Mouse (Mus musculus) CD8-positive naive resting alpha-beta T cell, adult 2 months (primary cell): Measurements from ENCODE around the gene Irs2.

ENCODE experiments used
- DNase-seq, 2 experiments: peaks; one replicate each; pipeline ENCODE4 v3.0.0; 2022; ENCODE audit warnings: low read depth in 2 of 2, low spot score in 2 of 2

Gene Irs2

DNA sequence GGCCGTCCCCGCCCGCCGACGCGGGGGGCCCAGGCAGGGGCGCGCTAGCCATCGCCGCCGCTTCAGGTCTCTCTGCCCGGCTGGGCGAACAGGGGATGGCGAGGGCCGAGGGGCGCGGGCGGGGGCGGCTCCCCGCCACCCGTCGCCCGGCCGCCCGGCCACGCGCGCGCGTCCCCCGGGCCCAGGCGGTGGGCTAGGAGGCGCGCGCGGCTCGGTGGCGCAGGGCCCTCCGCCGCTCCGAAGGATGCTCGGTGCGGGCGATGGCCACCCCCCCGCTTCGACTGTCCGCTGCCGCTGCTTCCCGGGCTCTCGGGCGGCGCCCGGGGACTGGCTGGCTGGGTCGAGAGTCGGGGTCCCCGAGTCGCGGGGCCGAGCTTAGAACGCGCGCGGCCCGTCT is at the start of gene Irs2:
Irs2 (minus strand) TSS at position 80 of the 397 bp plus-strand sequence.
- no peak for DNase-seq

DNA sequence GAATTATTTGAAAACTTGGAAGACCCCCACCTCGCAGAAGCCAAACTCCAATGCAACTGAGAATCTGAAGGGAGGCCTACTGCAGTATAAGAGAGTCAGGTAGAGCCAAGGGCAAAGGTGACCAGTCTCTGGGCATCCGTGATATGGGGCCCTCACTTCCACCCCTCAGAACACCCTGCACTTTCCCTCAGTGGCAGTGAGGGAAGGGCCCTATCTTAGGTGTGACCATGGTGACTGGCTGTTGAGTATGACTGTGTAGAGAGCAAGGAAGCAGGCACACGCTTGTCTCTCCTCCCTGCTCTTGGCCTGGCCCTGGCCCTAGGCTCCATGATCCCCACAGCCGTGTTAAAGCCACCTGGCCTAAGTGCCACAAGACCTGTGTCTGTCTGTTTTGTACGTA is 48.4 kb upstream of the Irs2 start:
- DNase-seq: no peak

DNA sequence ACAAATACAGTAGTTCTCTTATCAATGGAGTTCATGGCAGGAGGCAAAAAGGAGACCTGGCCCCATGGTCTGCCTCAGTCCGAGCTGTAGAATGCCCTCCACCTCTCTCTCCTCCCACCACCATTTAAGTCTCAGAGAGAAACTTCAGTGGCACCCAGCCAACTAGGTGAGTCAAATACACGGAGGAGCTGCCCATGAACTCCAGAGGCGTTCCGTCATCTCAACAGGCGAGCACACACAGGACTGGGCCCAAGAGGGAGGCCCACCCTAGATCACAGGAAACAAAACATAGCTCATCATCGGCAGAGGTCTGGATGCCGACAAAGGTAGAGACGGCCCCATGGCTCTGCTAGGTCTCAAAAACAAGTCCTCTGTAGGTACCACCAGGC is 47.9 kb upstream of the Irs2 start:
- DNase-seq: no peak

DNA sequence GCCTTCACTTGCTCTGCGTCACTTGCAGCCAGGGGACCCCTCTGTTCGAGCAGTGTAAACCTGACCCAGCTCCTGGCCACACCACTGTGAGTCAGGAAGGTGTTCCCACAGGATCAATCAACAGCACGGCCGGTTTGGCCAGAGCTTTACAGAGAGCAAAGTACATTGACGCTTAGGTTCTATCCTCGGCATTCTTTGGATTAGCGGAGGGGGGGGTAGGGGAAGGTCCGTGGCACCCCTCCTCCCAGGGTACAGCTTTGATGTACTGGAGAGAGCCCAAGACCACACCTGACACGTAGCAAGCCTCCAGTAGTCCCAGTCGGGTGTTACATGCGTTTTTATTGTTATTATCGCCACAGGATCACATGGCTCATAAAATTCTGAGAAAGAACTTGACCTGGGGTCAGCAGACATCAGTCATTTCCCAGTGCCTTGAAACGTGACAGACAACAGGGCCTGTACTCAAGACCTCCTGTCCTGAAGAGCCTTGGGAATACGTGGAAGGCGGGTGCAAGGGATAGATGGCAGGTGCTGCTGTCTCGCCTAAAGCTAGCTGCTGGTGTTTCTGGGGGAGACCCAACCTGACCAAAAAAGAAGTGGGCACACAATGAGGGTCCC is 47.4 kb upstream of the Irs2 start:
- DNase-seq: no peak

DNA sequence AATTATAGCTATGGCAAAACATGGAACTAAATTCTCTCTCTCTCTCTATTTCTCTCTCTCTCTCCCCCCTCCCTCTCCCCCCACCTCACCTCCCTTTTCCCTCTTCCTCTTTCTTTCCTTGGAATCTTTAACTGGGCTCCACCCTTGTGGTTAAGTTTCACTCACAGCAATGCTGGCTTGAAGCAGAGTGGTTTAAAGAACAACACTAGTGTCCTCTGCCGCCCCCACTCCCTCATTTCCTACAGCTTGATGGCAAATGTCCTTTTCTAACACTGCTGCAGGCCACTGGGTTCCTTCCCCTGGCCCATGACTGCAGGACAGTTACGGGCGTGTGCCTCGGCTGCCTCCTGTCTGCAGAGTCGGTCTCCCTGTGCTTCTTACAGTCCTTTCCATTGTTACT is 41.6 kb upstream of the Irs2 start:
- no peak for DNase-seq

DNA sequence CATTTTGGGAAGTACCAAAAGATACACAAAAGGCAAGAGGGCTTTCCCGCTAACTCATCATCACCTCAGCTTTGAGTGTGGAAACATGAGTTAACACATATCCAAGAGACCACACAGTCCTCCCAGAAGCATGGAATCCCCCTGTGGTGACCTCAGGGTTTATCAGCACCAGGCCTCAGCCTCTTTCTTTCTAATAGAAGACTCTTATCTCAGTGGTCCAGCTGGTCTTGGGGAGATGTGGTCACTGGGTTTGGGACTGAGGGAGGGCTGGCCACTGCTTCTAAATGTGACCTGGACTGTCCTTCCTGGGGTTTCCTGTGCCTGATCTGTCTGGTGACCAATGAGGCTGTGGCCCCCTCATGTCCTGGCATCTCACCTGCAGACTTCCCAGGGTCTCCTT is 39.6 kb upstream of the Irs2 start:
- no peak for DNase-seq

DNA sequence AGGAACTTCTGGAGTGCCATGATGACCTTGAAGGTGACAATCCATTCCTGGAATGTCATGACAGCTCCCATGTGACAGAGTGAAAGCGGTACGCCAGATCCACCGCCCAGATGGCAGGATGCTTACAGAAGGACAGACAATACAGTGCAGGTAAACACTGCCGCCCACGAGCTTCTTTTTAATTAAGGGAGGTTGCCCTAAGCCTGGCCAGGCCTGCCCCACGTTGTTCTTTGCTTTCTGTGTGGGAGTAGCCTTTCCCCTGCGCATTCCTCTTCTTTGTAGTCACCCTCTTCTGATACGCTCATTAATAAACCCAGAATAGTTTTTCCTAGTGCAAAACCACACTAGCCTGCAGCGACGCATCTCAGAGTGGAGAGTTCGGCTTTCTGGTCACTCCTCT is 36.4 kb upstream of the Irs2 start:
- no peak for DNase-seq

DNA sequence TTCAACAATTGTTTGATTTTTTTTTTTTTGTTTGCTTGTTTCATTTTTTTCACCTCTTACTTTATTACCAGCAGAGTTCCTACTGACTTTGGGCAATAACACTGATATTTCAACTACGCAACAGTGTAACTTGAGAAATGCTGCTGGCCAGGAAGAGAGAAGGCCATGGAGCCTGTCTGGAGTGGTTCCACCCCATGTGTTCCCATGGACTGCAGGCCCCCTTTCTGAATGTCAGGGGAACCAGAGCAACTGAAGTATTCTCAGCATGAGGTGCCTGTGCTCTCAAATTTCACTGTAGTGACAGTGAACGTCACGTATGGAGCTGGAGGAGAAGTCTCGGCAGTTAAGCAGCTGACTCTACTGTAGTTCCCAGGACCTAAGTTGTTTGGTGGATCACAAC is 35.3 kb upstream of the Irs2 start:
- no peak for DNase-seq

DNA sequence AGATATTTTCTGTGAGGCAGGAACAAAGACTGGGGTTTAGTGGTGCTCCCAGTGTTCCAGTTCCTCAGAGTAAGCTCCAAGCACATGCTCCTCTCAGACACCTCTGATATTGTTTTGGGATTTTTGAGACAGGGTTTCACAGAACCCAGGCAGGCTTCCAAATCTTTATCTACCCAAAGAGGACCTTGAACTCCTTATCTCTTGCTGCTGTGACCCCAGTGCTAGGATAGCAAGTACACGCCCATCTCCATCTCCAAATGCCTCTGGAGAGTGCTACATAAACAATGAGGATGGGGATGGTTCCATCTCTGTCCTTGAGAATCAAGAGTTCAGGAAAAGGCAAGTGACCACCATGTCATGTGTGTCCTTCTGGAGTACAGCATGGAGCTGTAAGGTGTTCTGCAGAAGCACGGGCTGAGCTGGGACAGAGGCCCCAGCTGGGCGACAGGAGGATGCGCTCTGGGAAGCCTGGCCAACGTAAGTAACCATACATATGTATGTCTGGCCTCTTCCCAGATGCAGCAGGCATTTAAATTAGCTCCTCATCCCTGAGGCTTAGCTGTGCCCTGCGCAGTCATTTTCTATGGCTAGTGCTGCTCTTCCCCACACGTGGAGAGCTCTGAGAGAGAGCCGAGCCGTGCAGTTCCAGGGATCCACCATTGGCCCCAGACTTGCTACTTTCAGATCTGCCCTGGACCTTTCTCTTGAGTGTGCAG is 34.8 kb upstream of the Irs2 start:
- DNase-seq: no peak

DNA sequence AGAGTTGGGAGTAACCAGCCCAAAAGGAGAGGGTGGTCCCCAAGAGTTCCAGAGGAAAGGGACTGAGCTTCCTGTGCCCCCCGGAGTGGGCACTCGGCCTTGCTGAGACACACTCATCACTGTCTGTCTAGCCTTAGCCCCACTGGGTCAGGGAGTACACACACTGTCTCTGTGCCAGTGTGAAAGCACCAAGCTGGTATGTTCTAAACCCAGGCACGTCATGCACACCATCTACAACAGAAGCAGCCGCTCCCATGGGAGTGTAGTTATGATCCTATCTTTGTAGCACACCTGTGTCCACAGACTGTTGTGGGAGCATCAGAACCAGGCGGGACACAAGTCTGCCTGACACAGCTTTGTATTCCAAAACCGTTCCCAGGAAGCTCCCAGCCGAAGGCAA is 31.8 kb upstream of the Irs2 start:
- DNase-seq: no peak

DNA sequence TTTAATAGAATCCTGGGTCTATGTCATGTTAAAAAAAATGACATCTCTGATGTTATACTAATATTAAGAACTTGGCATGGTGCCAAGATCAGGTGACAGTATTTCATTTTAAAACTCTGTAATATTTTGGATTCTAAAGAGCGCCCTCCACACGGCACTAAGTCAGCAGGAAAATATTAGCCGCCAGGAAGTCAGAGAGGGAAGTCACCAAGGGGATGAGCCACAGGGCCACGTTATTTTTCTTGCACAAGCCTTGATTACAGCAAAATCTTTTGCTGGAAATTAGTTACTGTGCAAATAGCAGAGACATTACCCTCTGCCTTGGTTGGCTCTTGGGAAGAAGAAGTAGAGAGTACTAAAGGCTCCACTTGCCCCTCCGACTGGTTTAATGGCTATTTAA is 30.5 kb upstream of the Irs2 start:
- no peak for DNase-seq

DNA sequence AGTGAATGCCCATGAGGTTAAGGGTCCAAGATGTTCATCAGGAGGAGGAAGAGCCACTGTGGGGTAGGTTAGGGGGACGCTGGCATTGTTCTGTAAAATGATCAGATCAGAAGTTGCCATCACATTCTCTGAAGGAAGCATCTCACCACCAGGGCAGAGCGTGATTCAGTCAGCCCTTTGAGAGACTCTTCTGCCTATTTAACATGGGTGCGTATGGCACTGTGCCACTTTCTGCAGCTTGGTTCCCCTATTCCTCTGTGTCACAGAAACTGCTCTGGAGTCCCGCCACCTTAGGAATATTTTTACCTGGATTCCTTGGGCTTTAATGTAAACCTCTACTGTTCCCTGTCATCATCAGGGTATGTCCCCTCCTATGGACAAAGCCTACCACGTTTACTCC is 30.1 kb upstream of the Irs2 start:
- no peak for DNase-seq

DNA sequence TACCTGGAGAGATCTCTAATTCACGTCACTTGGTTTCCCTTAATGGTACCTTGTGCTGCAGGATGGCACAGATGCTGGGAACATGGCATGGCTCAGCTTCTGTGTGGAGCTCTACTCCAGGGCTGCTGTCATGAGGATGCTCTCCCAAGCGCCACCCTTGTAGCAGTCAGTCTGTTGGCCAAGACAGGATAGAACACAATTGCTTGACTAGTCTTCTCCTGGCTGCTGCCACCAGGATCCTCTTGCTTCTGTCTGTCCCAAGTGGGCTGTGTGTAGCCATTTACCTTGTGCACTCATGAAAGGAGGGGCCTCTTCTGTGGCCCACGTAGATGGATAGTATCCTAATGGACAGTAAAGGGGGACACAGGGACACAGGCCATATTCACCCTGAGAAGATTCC is 28.5 kb upstream of the Irs2 start:
- no peak for DNase-seq

DNA sequence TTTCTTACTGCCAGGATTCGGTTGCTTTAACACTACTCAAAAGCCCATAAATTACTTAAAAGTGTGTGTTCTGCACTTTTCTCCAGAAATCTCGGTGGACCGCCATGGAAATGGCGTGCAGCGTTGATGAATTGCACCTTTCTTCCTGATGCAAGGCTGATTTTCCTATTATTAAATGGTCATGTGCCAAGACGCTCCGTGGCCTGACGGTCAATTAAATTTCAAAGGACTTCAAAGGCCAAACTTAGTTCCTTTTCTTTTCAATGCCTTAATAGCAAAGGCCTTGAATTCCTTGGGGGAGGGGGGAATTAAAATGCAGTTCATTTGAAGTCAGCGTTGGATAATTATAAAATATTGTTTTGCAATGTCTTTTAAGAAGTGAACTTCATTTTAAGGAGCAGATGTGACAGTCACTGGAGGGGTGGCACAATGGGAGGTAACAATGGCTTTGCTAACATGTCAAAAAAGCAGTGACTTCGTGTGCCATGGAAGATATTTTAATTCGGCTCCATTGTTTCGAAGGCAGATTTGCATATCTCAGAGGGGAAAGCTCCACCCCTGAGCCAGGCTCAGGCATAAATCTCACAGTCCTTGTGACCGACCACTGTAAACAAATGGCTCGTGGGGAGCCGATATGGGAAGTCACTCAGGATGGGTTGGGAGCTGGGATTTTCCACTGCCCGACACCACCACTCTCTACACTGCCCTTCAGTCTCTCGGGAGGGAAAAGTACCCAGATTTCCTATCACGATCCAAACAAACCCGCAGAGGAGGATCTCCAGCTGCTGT is 27.6 kb upstream of the Irs2 start:
- DNase-seq: no peak

DNA sequence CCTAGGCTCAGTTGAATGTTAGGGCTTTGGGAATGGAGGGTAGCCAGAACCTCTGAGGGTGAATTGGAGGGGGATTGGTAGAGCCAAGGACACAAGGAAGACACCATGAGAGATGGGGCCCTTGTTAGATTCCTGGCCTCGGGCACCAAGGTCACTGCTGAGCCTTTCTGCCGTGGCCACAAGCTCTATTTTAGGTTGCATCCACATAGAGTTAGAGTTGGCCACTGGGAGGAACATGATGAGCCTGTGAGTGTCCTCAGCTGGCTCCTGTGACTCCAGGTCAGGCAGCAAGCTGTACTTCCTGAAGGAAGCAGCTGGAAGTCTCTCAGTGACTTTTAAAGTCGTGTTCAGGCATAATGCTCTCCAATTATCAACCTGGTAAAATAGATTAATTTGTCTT is 16.6 kb upstream of the Irs2 start:
- no peak for DNase-seq

DNA sequence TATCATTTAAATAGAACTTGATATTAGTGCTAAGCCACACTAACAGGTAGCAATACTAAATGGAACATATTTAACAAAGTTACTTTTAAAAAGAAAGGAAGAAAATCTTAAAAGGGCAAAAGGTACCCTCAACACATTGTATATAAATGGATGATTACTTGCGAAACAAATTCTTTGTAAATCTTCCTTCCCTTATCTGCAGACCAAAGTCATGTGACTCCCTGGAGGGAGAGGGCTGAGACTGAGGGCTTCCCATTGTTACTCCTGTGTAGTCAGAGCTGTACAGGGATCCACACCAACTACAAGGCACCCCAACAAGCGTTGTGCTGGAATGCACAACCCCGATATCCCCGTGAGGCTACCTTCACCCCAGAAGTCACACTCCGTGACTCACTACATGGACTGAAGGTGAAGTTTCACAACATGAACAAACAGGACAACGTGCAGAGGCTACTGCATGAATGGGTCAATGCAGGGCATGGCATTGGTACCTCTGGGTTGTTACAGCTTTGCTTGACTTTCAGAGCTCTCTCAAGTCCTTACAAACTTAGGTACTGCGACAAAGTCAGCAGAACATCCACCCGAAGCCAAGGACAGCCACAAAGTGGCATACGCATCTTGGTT is 12.8 kb upstream of the Irs2 start:
- DNase-seq: no peak

DNA sequence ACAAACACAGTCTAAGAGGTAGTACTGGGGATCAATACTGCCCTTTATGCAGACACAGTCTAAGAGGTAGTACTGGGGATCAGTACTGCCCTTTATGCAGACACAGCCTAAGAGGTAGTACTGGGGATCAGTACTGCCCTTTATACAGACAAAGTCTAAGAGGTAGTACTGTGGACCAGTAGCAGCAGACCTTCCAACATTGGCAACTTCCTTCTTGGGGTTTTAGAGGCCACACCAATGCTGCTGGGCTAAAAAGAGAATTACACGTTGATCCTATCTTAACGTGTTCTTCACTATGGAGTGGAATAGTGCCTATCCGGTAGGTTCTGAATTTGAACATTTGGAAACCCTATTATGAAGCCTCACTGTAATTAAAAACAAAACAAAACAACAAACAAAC is 7.4 kb upstream of the Irs2 start:
- no peak for DNase-seq

DNA sequence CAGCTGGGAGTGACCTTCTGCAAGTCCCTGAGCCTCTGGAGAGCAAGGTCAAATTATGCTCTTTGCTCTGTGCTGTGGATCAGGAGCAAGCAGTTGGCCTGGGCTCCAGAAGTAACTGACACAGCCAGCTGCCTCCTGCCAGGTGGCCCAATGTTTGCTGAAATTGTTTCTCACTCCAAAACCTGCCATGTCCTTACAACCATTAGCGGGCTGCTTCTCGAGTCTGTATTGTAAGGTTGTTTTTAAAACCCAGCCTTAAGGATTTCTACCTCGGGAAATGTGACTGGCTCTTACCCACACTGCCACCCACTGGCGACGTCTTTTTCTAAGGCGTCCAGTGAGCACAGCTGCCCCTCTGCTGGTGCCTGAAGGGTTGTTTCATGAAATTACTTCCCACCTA is 5.0 kb upstream of the Irs2 start:
- DNase-seq: peak; percentile 41 to 54

DNA sequence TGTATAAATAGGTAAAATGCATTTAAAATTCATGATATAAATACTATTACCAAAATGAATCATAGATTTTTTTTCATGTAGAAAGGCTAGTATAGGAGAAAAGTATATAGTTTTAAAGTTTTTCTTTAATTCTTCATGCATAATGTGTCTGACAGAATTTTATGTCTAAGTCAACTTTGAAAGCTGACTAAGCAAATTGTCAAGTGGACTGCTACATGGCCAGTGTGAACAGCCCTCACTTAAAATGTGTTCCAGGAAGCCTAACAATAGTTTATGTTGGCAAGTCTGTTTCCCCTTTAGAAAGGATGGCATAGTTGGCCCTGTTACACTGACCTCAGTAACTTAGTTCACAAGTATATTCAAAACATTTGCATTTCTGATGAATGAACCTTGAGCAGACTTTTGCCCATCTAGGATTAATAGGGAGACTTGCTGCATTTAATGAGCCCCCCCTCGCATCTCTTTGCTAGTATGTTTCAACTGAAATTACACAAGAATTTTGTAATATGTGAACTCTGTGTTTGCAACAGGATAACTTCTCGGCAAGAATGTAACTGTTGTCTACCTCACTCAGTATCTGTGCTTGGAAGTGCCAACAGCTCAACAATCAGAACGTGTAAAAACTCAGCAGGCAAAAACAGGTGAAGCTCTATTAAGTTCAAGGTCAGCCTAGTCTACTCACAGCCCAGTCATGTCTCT is 3.7 kb upstream of the Irs2 start:
- no peak for DNase-seq

DNA sequence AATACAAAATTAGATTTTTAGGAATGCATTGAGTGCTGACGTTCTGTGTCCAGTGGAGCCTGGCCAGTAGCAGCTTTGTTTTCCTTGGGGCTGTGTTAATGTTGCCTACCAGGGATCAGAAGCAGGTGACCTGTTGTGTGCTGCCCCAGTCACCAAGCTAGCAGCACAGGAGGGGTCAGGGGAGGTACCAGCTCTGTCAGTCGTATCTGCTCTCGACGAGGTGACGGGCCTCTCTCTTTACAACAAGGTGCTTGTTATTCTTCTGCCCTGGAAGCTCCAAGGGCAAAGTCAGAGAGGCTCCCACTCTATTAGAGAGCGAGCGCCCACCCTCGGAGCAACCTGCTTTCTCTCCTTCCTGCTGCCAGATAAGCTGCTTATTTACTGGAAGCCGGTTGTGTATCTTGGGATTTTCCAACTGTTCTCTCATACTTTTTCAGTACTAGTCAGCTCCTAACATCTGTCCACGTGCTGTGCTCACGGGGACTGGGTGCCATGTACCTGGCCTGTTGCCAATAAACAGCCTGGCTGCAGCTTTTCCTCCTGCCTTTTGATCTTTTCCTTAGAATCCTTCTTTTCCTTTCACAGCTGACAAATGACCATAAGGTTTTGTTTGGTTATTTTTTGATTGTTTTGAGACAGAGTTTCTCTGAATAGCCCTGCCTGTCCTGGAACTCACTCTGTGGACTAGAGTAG is 2.8 kb upstream of the Irs2 start:
- DNase-seq: no peak

DNA sequence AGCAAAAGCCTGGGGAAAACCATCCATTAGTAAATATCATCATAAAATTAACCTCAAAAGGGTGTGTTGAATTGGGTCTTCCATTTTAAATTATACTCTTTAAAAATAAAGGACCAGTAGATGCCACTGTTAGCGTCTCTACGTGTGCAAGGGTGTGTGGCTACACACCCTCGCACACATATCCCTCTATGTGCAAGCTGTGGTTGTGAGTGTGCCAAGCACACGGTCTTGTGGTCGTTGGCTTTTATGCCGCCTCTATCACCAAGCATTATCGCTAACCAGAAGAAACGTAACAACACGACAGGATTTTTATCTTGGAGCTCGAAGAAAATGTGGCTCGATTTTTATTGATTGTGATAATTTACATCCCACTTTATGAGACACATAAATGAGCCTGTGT is 2.1 kb upstream of the Irs2 start:
- no peak for DNase-seq
